Mouse (Mus musculus): ENCODE data around the gene E130218I03Rik.

DNA sequence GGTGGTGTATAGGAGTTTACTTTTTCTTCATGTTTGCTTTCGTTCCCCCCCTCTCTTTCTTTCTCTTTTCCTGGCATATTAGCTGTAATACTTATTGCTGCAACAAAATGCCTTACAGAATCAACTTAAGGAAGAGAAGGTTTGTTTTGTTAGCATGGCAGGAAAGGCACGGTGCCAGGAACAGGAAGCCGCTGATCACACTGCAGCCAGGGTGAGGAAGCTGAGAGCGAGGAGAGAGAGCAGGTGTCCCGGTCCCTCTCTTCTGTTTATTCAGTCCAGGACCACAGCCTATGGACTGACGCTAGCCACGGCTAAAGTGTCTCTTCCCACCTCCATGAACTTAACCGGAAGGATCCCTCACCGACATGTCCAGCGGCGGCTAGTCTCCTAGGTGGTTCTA is 14.9 kb downstream of the E130218I03Rik start:
- TF ChIP-seq POLR2A (IDR thresholded peaks at IDR 0.05; ENCODE audit: control insufficient read depth, low read depth, low read length) (no peak), CTCF (IDR thresholded peaks at IDR 0.05; ENCODE audit: control insufficient read depth, insufficient read depth, insufficient replicate concordance, low read depth, low read length) (no peak)
